Comparison of ENCODE assay signal across 26 mouse cellular contexts in the genomic region with DNA sequence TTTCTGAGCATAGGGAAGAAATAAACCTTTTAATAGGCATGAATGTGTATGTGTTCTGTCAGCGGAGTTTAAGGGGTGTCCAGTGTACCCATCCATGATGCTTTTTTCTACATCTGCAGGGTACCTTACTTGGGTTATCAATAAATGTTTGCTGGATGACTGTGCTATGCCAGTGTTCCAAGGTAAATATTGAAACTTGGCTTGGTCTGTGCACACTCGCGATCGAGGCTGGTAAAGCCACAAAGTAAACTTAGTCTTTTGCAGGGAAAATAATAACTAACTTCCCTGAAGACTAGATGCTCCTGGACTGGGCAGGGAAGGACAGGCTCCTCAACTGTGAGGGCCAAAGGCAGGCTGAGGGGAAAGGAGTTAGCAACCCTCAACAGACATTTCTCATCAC. TPM values are rescaled to one million over a fixed set of nuclear protein-coding genes. Genes with fewer than 3 reads are reported as not detected.
"Had no signal": no experiment of that assay in that cellular context is flagged by ENCODE, and none has a peak within 500 bp of the region (broad histone marks: within the 10 kb centered on the region; RNA-seq: fewer than 3 reads in every experiment).

No protein-coding gene starts in this region.

- H3K9me3 ChIP-seq: heart, embryonic 13.5 days; heart, embryonic 15.5 days; hindbrain, embryonic 13.5 days; hindbrain, embryonic 15.5 days; kidney, embryonic 15.5 days; limb, embryonic 12.5 days; limb, embryonic 15.5 days had no signal

- H3K4me3 ChIP-seq: heart, adult 2 months; heart, embryonic 13.5 days; heart, embryonic 15.5 days; hindbrain, embryonic 13.5 days; hindbrain, embryonic 15.5 days; kidney, embryonic 15.5 days; layer of hippocampus, adult 2 months; left cerebral cortex, adult 2 months; limb, embryonic 12.5 days; limb, embryonic 15.5 days had no signal

- H3K9ac ChIP-seq: forebrain, postnatal 0 days; heart, embryonic 13.5 days; heart, embryonic 15.5 days; hindbrain, embryonic 15.5 days; kidney, embryonic 15.5 days; limb, embryonic 12.5 days; limb, embryonic 15.5 days had no signal

- H3K4me1 ChIP-seq: heart, embryonic 13.5 days; heart, embryonic 15.5 days; hindbrain, embryonic 15.5 days; kidney, embryonic 15.5 days; limb, embryonic 12.5 days; limb, embryonic 15.5 days had no signal

- H3K27ac ChIP-seq: heart, adult 2 months; heart, embryonic 13.5 days; heart, embryonic 15.5 days; hindbrain, embryonic 13.5 days; hindbrain, embryonic 15.5 days; hindbrain, postnatal 0 days; kidney, embryonic 15.5 days; kidney, postnatal 0 days; layer of hippocampus, adult 2 months; left cerebral cortex, adult 2 months; limb, embryonic 12.5 days; limb, embryonic 15.5 days had no signal

- ATAC-seq: forebrain, postnatal 0 days; hindbrain, postnatal 0 days; intestine, embryonic 16.5 days had no signal

- H3K27me3 ChIP-seq: heart, embryonic 13.5 days; heart, embryonic 15.5 days; hindbrain, embryonic 13.5 days; hindbrain, embryonic 15.5 days; kidney, embryonic 15.5 days; limb, embryonic 12.5 days; limb, embryonic 15.5 days had no signal

- DNase-seq: forebrain, postnatal 0 days; gastrocnemius, postnatal 14 days; gastrocnemius, postnatal 36 days; heart, adult 2 months; heart, postnatal 14 days; heart, postnatal 36 days; kidney, adult 11 months; kidney, adult 2 months; kidney, adult 9 months; kidney, postnatal 25 days; kidney, postnatal 4 days; left cerebral cortex, postnatal 4 days had no signal

- H3K4me2 ChIP-seq: heart, embryonic 11.5 days; heart, embryonic 13.5 days; heart, embryonic 15.5 days; hindbrain, embryonic 13.5 days; hindbrain, embryonic 15.5 days; kidney, embryonic 15.5 days; limb, embryonic 12.5 days; limb, embryonic 15.5 days had no signal

RNA-seq across cellular contexts. Expression of a gene that starts 19.1 kb away (rescaled TPM):
- total RNA-seq: hematopoietic stem cell, adult 5-6 weeks had no signal
